Mouse (Mus musculus) liver, adult 2 months (tissue): ENCODE results near the gene Gm5129.

ENCODE experiments used
- CTCF ChIP-seq: fragments of 200-500 bp; IDR thresholded peaks from 2 replicates; pipeline ENCODE4 v1.5.1; 2011; ENCODE audit warnings: low read depth, low read length, control low read depth
- POLR2A ChIP-seq: fragments of 200-500 bp; IDR thresholded peaks from 2 replicates; pipeline ENCODE4 v1.6.1; 2011; ENCODE audit warnings: low read length, control low read depth; ENCODE audit not compliant: insufficient read depth; ENCODE audit errors: extremely low read depth

- TF ChIP-seq POLR2A (no peak), CTCF (no peak)
Observed at GRCm38 (mm10) chr5:29773460-29774150, 37.9 kb upstream of the Gm5129 start.
